Mouse (Mus musculus) pancreas, adult 10 weeks (tissue): ENCODE measurements around the gene Jkamp. TPM values are rescaled to one million over a fixed set of nuclear protein-coding genes. Genes with fewer than 3 reads are reported as not detected.

Experiments
- polyA plus RNA-seq: library from polyadenylated mRNA; stranded (reverse); fragments of 350-450 nt; fragmentation: Illumina TruSeq; extraction: RNeasy Lipid Tissue Mini Kit (QIAGEN cat#74804); gene quantifications from one replicate; pipeline ENCODE4 v1.2.3, GENCODE M21; 2015; ENCODE audit warnings: low read depth, low replicate concordance; ENCODE audit not compliant: insufficient read depth

The Jkamp gene
- polyA plus RNA-seq, result 7.6 TPM

GRCm38 (mm10) chr12:72085329-72086165 is at the start of gene Jkamp, which contains the start of gene L3hypdh:
Jkamp (plus strand) TSS chr12:72085589.
L3hypdh (minus strand) TSS chr12:72085439.

GRCm38 (mm10) chr12:72070327-72071269 is 14.8 kb upstream of the Jkamp start, which contains the start of gene Gpr135:
Gpr135 (minus strand) TSS chr12:72071125.

Other genes with a start within 250 kb of the Jkamp start
- 0.66 TPM for gene Gpr135, start 14.5 kb upstream of the Jkamp start, polyA plus RNA-seq
- 1.1 TPM for gene L3hypdh, start 150 bp upstream of the Jkamp start, polyA plus RNA-seq
- gene Ccdc175, start 99.4 kb downstream of the Jkamp start, polyA plus RNA-seq, result not detected